Mouse (Mus musculus): Measurements from ENCODE around the gene Gpr83. TPM values are rescaled to one million over a fixed set of nuclear protein-coding genes. Genes with fewer than 3 reads are reported as not detected.

The Gpr83 gene
- polyA plus RNA-seq, 1 experiment from 2014 or later, result 0.46 TPM

DNA sequence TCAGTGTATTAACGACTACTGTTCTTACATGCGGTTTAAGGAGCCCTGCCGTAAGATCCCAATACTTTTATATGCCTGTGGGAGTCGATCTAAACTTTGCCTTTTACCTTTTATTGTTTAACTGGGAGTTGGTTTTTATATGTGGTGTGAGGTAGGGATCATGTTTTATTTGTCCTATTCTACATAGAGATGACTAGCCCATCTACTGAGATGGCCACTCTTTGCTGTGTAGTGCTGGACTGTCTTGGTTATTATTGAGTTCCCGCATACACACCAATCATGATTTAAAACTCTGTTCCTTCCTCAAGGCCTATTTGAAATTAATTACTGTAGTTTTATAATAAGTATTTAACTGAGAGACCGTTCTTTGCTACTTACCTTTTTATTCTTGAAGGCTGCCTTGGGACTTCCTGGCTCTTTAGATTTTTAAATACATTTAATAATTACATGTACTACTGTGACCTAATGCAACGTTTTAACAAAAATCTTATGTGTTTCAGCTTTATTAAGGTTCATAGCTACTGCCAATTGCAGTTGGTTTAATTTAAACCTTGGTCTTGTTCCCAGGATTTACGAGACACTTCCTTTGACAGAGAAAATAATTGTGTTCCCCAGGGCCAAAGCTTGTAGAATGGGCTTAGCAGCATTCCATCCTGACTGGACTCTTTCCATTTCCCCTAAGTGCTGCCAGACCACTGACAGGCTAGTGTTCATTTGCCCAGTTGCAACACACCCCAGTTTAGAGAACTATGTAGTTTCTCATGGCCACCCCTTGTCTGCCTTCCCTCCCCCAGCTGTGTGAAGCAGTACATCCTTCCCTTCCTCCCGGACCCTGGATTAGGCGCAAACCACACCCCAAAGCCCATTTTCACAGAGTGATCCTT is 17.9 kb upstream of the Gpr83 start:
- WGBS, result 76% methylated on average over 10 of the region's 10 CpGs
- no peak for ATAC-seq (ENCODE audit: low FRiP score, low TSS enrichment)
- H3K36me3 ChIP-seq (ENCODE audit: control insufficient read depth, insufficient read depth, low read length), result no peaks in the 10 kb centered on the region
- H3K9ac ChIP-seq (ENCODE audit: low read depth, low read length), result no peak overlapping the region
- H3K4me2 ChIP-seq (replicated peaks; ENCODE audit: low read depth, low read length), result no peak overlapping the region
- no peak overlapping the region for H3K4me3 ChIP-seq (ENCODE audit: low read length)
- H3K4me1 ChIP-seq (ENCODE audit: control insufficient read depth, insufficient read depth, low read length), result no peaks in the 10 kb centered on the region
- H3K27ac ChIP-seq (ENCODE audit: low read depth, low read length), result no peak overlapping the region
- no peaks in the 10 kb centered on the region for H3K27me3 ChIP-seq (ENCODE audit: control insufficient read depth, insufficient read depth, low read length)
- 0 out of 2 replicates have a peak, but pooled peaks cover 2% of the 10 kb centered on the region for H3K9me3 ChIP-seq (ENCODE audit: control insufficient read depth, low read length)

DNA sequence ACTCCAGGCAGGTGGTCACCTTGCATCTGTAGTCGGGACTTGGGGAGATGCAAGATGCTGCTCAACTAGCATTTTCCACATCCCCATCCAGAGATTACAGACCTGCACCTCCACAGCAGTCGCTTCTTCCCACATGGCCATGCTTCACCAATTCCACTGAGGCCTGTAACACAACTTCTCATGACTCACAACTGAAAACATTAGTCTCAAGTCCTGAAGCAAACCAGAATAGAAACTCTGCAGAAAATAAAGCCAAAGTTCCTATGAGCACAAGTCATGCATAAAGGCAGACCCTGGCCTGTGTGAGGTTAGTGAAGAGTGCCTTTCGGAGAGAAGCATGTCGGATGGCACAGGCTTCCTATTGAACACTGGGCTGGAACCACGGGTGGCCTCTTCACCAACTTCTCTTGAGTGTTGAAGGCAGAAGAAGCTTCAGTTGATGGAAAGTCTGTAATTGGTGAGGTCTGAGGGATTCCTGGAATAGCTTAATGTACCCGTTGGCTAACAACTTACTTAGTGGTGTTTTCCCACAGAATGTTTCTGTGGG is 16.6 kb upstream of the Gpr83 start:
- WGBS, result 92% methylated on average over 6 of the region's 6 CpGs

DNA sequence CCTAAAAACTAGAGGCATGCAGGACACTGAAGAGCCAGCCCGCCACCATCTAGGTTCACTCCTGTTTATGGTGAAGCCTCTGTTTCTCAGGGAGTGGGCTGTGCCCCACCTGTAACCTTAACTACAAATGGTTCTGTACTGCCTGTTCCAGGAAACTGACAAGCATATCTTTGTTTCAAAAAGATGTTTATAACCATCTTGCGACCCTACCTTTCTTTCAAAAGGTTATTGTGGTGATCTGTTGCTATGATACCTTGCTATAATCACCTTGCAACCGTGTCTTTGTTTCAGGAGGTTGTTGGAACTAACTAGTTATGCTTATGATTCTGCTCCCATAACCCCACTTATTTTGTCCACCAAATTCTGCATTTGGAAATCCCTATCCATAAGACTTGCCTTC is 16.1 kb upstream of the Gpr83 start:
- H3K4me3 ChIP-seq (ENCODE audit: low read length), result no peak overlapping the region
- H3K27ac ChIP-seq (ENCODE audit: low read depth, low read length), result no peak overlapping the region
- no peak overlapping the region for H3K4me2 ChIP-seq (replicated peaks; ENCODE audit: low read depth, low read length)
- no peaks in the 10 kb centered on the region for H3K27me3 ChIP-seq (ENCODE audit: control insufficient read depth, insufficient read depth, low read length)
- no peak for ATAC-seq (ENCODE audit: low FRiP score, low TSS enrichment)
- H3K9me3 ChIP-seq (ENCODE audit: control insufficient read depth, low read length), result 0 out of 2 replicates have a peak, but pooled peaks cover 2% of the 10 kb centered on the region
- 91% methylated on average over 3 of the region's 3 CpGs for WGBS
- H3K4me1 ChIP-seq (ENCODE audit: control insufficient read depth, insufficient read depth, low read length), result no peaks in the 10 kb centered on the region
- H3K36me3 ChIP-seq (ENCODE audit: control insufficient read depth, insufficient read depth, low read length), result no peaks in the 10 kb centered on the region
- no peak overlapping the region for H3K9ac ChIP-seq (ENCODE audit: low read depth, low read length)

More for the DNA sequence above, 16.6 kb upstream of the Gpr83 start:
- H3K4me3 ChIP-seq (ENCODE audit: low read length), result no peak overlapping the region
- H3K27ac ChIP-seq (ENCODE audit: low read depth, low read length), result no peak overlapping the region
- no peak for ATAC-seq (ENCODE audit: low FRiP score, low TSS enrichment)
- H3K9me3 ChIP-seq (ENCODE audit: control insufficient read depth, low read length), result 0 out of 2 replicates have a peak, but pooled peaks cover 2% of the 10 kb centered on the region
- H3K36me3 ChIP-seq (ENCODE audit: control insufficient read depth, insufficient read depth, low read length), result no peaks in the 10 kb centered on the region
- no peak overlapping the region for H3K9ac ChIP-seq (ENCODE audit: low read depth, low read length)
- H3K27me3 ChIP-seq (ENCODE audit: control insufficient read depth, insufficient read depth, low read length), result no peaks in the 10 kb centered on the region
- no peak overlapping the region for H3K4me2 ChIP-seq (replicated peaks; ENCODE audit: low read depth, low read length)
- H3K4me1 ChIP-seq (ENCODE audit: control insufficient read depth, insufficient read depth, low read length), result no peaks in the 10 kb centered on the region

DNA sequence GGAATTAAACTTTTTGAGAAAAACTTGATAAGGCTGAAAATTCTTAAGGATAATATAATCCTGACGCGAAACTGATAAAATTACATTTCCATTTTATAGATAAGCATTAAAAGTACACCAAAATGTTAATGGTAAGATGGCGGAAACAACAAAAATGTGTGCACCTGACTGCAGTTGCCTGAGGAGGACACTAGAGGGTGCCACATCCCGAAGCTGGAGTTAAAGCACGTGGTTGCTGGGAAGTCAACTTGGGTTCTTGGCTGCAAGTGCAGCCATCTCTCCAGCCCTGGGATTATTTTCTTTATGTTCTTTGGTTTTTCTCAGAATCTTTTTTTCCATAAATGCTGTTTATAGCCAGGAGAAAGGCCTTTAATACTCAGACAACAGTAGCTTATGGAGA is 13.6 kb upstream of the Gpr83 start:
- H3K4me1 ChIP-seq (ENCODE audit: control insufficient read depth, insufficient read depth, low read length), result no peaks in the 10 kb centered on the region
- no peaks in the 10 kb centered on the region for H3K36me3 ChIP-seq (ENCODE audit: control insufficient read depth, insufficient read depth, low read length)
- WGBS, result 51% methylated on average over 5 of the region's 5 CpGs
- no peak overlapping the region for H3K4me2 ChIP-seq (replicated peaks; ENCODE audit: low read depth, low read length)
- H3K9ac ChIP-seq (ENCODE audit: low read depth, low read length), result no peak overlapping the region
- ATAC-seq (ENCODE audit: low FRiP score, low TSS enrichment), result no peak
- no peak overlapping the region for H3K27ac ChIP-seq (ENCODE audit: low read depth, low read length)
- H3K27me3 ChIP-seq (ENCODE audit: control insufficient read depth, insufficient read depth, low read length), result no peaks in the 10 kb centered on the region
- H3K9me3 ChIP-seq (ENCODE audit: control insufficient read depth, low read length), result 0 out of 2 replicates have a peak, but pooled peaks cover 2% of the 10 kb centered on the region
- no peak overlapping the region for H3K4me3 ChIP-seq (ENCODE audit: low read length)

DNA sequence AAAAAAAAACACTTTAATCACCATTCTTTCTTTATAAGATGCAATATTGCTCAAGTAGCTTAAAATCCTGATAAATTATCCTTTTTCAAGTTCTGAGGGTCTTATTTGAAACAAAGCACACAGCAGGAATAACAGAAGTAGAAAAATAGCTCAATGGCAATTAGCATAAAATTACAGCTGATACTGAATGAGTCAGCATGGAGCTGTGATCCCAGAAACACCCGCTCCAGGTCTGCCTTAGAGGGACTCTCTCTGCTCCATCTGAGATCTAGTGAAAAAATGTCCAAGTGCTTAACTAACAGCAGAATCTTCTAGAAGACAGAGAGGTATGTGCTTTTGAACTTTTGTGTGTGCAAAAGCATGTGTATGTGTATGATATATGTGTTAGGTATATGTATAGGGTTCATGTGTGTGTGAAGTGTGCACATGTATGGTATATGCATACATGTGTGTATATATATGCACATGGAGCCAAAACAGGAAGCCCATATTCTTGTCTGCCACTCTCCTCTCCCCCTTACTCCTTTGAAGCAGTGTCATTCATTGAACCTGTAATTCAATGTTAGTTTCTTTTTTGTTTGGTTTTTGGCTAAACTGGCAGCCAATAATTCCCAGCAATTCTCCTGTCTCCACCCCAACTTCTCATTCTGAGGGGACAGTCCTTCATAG is 11.6 kb upstream of the Gpr83 start:
- H3K36me3 ChIP-seq (ENCODE audit: control insufficient read depth, insufficient read depth, low read length), result no peaks in the 10 kb centered on the region
- no peak overlapping the region for H3K9ac ChIP-seq (ENCODE audit: low read depth, low read length)
- no peaks in the 10 kb centered on the region for H3K4me1 ChIP-seq (ENCODE audit: control insufficient read depth, insufficient read depth, low read length)
- 89% methylated on average over 1 of the region's 1 CpGs for WGBS
- ATAC-seq (ENCODE audit: low FRiP score, low TSS enrichment), result no peak
- 0 out of 2 replicates have a peak, but pooled peaks cover 2% of the 10 kb centered on the region for H3K9me3 ChIP-seq (ENCODE audit: control insufficient read depth, low read length)
- H3K4me2 ChIP-seq (replicated peaks; ENCODE audit: low read depth, low read length), result no peak overlapping the region
- H3K27ac ChIP-seq (ENCODE audit: low read depth, low read length), result no peak overlapping the region
- no peak overlapping the region for H3K4me3 ChIP-seq (ENCODE audit: low read length)
- H3K27me3 ChIP-seq (ENCODE audit: control insufficient read depth, insufficient read depth, low read length), result no peaks in the 10 kb centered on the region

DNA sequence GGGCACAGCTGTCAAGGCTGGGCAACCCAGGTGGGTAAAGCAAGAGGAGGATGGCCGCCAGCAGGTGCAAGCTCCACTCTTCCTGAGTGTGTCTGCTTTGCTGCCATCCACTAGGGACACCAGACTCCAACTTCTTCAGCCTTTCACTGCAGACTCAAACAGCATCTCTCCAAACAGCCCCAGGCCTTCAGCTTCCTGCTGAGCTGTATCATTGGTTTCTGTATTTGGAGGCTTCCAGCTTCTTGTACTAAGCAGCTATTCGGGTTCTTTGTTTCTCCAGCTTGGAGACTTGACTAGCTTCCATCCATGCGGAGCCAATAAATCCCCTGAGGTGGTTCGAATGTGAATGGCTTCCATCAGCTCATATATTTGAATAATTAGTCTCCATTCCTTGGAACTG is 5.4 kb upstream of the Gpr83 start:
- no peak overlapping the region for H3K9ac ChIP-seq (ENCODE audit: low read depth, low read length)
- no peak overlapping the region for H3K4me2 ChIP-seq (replicated peaks; ENCODE audit: low read depth, low read length)
- peaks cover 16% of the 10 kb centered on the region for H3K27me3 ChIP-seq (ENCODE audit: control insufficient read depth, insufficient read depth, low read length)
- H3K27ac ChIP-seq (ENCODE audit: low read depth, low read length), result no peak overlapping the region
- no peaks in the 10 kb centered on the region for H3K9me3 ChIP-seq (ENCODE audit: control insufficient read depth, low read length)
- H3K4me3 ChIP-seq (ENCODE audit: low read length), result no peak overlapping the region
- WGBS, result 65% methylated on average over 4 of the region's 4 CpGs
- ATAC-seq (ENCODE audit: low FRiP score, low TSS enrichment), result no peak
- no peaks in the 10 kb centered on the region for H3K4me1 ChIP-seq (ENCODE audit: control insufficient read depth, insufficient read depth, low read length)
- no peaks in the 10 kb centered on the region for H3K36me3 ChIP-seq (ENCODE audit: control insufficient read depth, insufficient read depth, low read length)

DNA sequence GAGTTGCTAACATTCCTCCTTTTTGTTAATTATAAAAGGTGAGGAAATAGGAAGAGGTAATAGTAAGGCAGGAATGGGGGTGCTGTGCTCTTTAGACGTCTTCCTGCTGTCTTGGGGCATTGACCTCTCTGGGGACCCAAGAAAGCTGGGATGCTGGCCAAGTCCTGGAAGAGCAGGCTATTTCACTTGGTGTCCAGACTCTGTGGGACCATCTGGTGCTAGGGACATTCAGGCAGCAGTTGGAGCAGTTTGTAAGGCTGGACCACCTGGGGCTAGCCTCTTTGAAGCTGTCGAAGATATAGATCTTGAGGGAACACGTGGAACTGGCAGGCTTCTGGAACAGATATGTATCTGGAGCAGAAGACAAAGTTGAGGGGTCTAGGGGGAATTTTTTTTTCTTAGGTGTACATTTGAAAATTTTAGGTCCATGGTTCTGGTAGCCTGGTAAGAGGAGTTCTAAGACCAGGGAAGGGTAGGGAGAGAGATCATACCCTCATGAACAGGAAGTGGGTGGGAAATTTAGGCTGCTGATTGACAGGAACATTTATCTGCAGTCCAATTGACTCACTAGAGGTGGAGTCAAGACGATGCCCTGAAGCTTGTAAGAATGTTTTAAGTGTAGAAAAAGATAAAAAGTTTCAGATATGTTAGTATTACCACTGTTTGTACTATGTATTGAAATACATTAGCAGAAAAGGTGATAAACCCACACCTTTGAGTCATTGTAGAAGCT is 2.9 kb upstream of the Gpr83 start:
- Histone ChIP-seq H3K36me3 (ENCODE audit: control insufficient read depth, insufficient read depth, low read length) (no peaks in the 10 kb centered on the region), H3K4me2 (replicated peaks; ENCODE audit: low read depth, low read length) (no peak overlapping the region), H3K4me3 (ENCODE audit: low read length) (no peak overlapping the region), H3K4me1 (ENCODE audit: control insufficient read depth, insufficient read depth, low read length) (0 out of 2 replicates have a peak, but pooled peaks cover 2% of the 10 kb centered on the region), H3K27ac (ENCODE audit: low read depth, low read length) (no peak overlapping the region), H3K27me3 (ENCODE audit: control insufficient read depth, insufficient read depth, low read length) (peaks cover 29% of the 10 kb centered on the region), H3K9ac (ENCODE audit: low read depth, low read length) (no peak overlapping the region), H3K9me3 (ENCODE audit: control insufficient read depth, low read length) (no peaks in the 10 kb centered on the region)
- ATAC-seq (ENCODE audit: low FRiP score, low TSS enrichment), result no peak
- WGBS, result 50% methylated on average over 4 of the region's 4 CpGs

DNA sequence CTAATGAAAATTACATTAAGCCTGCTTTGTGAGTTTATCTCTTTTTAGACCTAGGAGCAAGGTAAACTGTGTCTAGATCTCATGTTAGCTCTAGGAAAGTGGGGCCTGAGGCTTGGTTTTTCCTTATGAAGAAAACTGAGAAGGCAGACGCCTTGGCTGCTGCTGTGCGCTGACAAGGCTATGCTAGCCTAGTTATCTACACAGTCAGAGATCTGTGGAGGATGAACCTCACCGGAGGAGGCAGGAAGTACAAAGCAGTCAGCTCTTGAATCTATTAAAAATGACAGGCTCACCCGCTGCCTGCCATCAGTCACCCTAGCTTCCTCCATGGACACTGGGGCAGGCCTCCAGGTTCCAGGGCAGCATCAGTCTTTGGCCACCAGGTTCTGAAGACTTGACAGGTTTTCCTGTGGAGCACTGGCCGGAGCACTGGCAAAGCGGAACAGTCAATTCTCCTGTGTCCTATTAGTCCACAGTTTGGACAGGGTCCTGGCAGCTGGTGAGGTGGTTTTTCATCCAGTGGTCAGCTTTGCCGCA is 1.8 kb upstream of the Gpr83 start:
- Histone ChIP-seq H3K4me3 (ENCODE audit: low read length) (no peak overlapping the region), H3K9ac (ENCODE audit: low read depth, low read length) (no peak overlapping the region), H3K36me3 (ENCODE audit: control insufficient read depth, insufficient read depth, low read length) (no peaks in the 10 kb centered on the region), H3K4me2 (replicated peaks; ENCODE audit: low read depth, low read length) (no peak overlapping the region), H3K4me1 (ENCODE audit: control insufficient read depth, insufficient read depth, low read length) (0 out of 2 replicates have a peak, but pooled peaks cover 2% of the 10 kb centered on the region), H3K27ac (ENCODE audit: low read depth, low read length) (no peak overlapping the region), H3K9me3 (ENCODE audit: control insufficient read depth, low read length) (no peaks in the 10 kb centered on the region), H3K27me3 (ENCODE audit: control insufficient read depth, insufficient read depth, low read length) (peaks cover 29% of the 10 kb centered on the region)
- 60% methylated on average over 7 of the region's 7 CpGs for WGBS
- no peak for ATAC-seq (ENCODE audit: low FRiP score, low TSS enrichment)

Measured in kidney, embryonic 14.5 days (tissue).